Mouse (Mus musculus) liver, postnatal 0 days (tissue): Measurements from ENCODE around the gene Cables2. TPM values are rescaled to one million over a fixed set of nuclear protein-coding genes. Genes with fewer than 3 reads are reported as not detected.
"Not testable (repeated sequence)": the region's sequence is repeated elsewhere in the genome, so short reads cannot be mapped to it uniquely, and the experiment has no call there.

Experiments used
- ATAC-seq: fragments of 200-750 bp; cut with Nextera tagmentation; 2 replicates; pipeline ENCODE4 v1.8.0; 2017; ENCODE audit warnings: mild to moderate bottlenecking, moderate library complexity
- DNase-seq: peaks from one replicate; pipeline ENCODE4 v3.0.0-alpha.2; 2016
- H3K27ac ChIP-seq: fragments of 300-500 bp; sonication (generic); 2 replicates; pipeline ENCODE4 v1.5.1; 2014; ENCODE audit warnings: antibody characterized with exemption, moderate library complexity, mild to moderate bottlenecking, low read depth
- H3K27me3 ChIP-seq: fragments of 300-500 bp; sonication (generic); 2 replicates; pipeline ENCODE4 v1.6.1; 2014; ENCODE audit warnings: low read length, control low read depth, mixed read lengths; ENCODE audit not compliant: insufficient read depth
- H3K36me3 ChIP-seq: fragments of 300-500 bp; sonication (generic); replicated peaks from 2 replicates; pipeline ENCODE4 v1.6.1; 2014; ENCODE audit warnings: mild to moderate bottlenecking, control low read depth, low read length, moderate library complexity, mixed read lengths; ENCODE audit not compliant: insufficient read depth
- H3K4me1 ChIP-seq: fragments of 300-500 bp; sonication (generic); 2 replicates; pipeline ENCODE4 v1.6.1; 2014; ENCODE audit warnings: antibody characterized with exemption, mild to moderate bottlenecking, control low read depth; ENCODE audit not compliant: insufficient read depth
- H3K4me2 ChIP-seq: fragments of 300-500 bp; sonication (generic); 2 replicates; pipeline ENCODE4 v1.6.1; 2014; ENCODE audit warnings: low read depth, mild to moderate bottlenecking, low read length, moderate library complexity, mixed read lengths
- H3K4me3 ChIP-seq: fragments of 300-500 bp; sonication (generic); 2 replicates; pipeline ENCODE4 v1.5.1; 2014; ENCODE audit warnings: low read depth, low read length
- H3K9ac ChIP-seq: fragments of 300-500 bp; sonication (generic); replicated peaks from 2 replicates; pipeline ENCODE4 v1.6.1; 2014; ENCODE audit warnings: mild to moderate bottlenecking, moderate library complexity
- H3K9me3 ChIP-seq: fragments of 300-500 bp; sonication (generic); 2 replicates; pipeline ENCODE4 v1.6.1; 2016; ENCODE audit warnings: mild to moderate bottlenecking, control low read depth, low read length, mixed read lengths
- CTCF ChIP-seq: sonication (generic); IDR thresholded peaks from 2 replicates; pipeline ENCODE4 v1.5.1; 2016; ENCODE audit warnings: antibody characterized with exemption, low read depth
- EP300 ChIP-seq: IDR thresholded peaks from 2 replicates; pipeline ENCODE4 v1.6.1; 2016; ENCODE audit warnings: antibody characterized with exemption, low read depth, mild to moderate bottlenecking
- WGBS: fragments of 180-500 bp; shearing (Covaris S2); extraction: QIAGEN DNeasy Blood & Tissue Kit; methylation state at CpG from one replicate; pipeline ENCODE4 v1.1.7; 2014; ENCODE audit not compliant: insufficient replicate concordance; 5-methylcytosine and 5-hydroxymethylcytosine counted together
- polyA plus RNA-seq: library from polyadenylated mRNA; unstranded; fragments of >200 nt; fragmentation: Nextera tagmentation; extraction: Ambion mirVana; gene quantifications from 2 replicates; pipeline ENCODE4 v1.2.1, GENCODE M21; 2015

Gene Cables2
- polyA plus RNA-seq, 1 experiment from 2014 or later: 4.7 TPM

DNA sequence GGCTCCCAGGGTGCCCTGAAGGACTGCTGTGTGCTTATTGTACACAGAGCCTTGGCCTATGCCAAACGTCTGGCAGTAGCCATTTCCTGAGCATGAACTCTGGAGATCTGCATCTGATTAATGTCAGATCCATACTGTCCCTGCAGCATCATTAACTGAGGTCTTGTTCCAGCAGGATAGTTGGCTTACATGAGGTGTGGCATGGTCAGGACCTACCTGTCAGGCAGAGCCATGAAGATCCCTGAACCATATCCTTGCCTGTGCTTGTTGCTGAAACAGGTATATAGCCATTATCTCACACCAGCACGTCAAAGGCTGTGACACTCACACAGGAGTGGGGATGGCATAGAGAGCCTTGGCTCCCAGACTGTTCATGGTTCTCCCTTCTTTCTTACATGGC, 5.3 kb downstream of the Cables2 start:
- Histone ChIP-seq H3K9me3 (no peaks in the 10 kb centered on the region), H3K4me1 (peaks cover 18% of the 10 kb centered on the region), H3K27ac (no peak overlapping the region), H3K4me2 (no peak overlapping the region), H3K27me3 (no peaks in the 10 kb centered on the region), H3K36me3 (peaks cover 24% of the 10 kb centered on the region), H3K4me3 (no peak overlapping the region), H3K9ac (no peak overlapping the region)
- ATAC-seq: no peak
- no peak for DNase-seq
- whole genome bisulfite sequencing: 57% methylated on average over 2 of the region's 2 CpGs
- no peak for TF ChIP-seq EP300
- TF ChIP-seq CTCF: no peak

DNA sequence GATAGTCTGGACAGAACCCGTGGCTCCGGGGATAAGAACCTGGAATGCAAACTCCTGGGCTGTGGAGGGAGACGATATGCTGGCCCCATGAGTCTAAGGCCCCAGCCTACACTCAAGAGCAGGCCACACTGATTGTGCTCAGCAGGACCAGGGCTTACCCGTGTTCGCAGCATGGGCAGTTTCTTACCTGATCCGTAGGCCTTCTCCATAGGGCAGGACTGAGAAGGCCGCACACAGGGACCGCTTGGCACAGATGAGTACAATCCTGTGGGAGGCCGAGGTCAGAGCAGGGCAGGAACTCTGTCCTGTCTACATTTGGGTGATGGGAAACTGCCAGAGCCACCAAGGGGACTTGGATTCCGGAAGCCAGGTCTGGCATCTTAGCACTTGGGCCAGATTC, 10.4 kb downstream of the Cables2 start:
- Histone ChIP-seq H3K9me3 (no peaks in the 10 kb centered on the region), H3K4me1 (peaks cover 3% of the 10 kb centered on the region; the same call in 1 of the 2 replicates), H3K27me3 (no peaks in the 10 kb centered on the region), H3K4me2 (no peak overlapping the region), H3K4me3 (no peak overlapping the region), H3K27ac (no peak overlapping the region), H3K36me3 (peaks cover 38% of the 10 kb centered on the region), H3K9ac (no peak overlapping the region)
- 83% methylated on average over 10 of the region's 10 CpGs for WGBS
- TF ChIP-seq EP300 (no peak), CTCF (no peak)
- ATAC-seq: no peak
- no peak for DNase-seq

DNA sequence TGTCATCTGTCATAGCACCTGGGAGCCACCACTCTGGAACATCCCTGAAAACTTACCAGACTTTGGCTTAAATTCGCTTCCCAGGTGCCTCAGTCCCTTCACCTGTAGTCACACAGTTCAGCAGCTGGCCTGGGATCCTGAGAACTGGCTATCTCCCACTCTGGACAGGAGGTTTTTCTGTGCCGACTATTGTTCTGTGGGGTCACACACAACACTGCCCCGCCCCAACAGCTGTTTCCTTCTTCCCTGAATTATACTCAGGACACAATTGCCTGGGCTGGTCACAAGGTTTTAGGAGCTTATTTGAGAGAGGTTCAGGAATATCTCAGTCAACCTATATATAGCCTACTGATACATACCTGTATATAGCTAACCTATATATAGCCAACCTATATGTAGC, 10.9 kb downstream of the Cables2 start:
- DNase-seq (no peak), ATAC-seq (no peak)
- TF ChIP-seq CTCF: no peak
- TF ChIP-seq EP300: no peak
- Histone ChIP-seq H3K36me3 (peaks cover 38% of the 10 kb centered on the region), H3K27ac (no peak overlapping the region), H3K9me3 (no peaks in the 10 kb centered on the region), H3K4me2 (no peak overlapping the region), H3K27me3 (no peaks in the 10 kb centered on the region), H3K4me1 (peaks cover 5% of the 10 kb centered on the region; the same call in 1 of the 2 replicates), H3K4me3 (no peak overlapping the region), H3K9ac (no peak overlapping the region)
- WGBS: 62% methylated on average over 3 of the region's 3 CpGs

DNA sequence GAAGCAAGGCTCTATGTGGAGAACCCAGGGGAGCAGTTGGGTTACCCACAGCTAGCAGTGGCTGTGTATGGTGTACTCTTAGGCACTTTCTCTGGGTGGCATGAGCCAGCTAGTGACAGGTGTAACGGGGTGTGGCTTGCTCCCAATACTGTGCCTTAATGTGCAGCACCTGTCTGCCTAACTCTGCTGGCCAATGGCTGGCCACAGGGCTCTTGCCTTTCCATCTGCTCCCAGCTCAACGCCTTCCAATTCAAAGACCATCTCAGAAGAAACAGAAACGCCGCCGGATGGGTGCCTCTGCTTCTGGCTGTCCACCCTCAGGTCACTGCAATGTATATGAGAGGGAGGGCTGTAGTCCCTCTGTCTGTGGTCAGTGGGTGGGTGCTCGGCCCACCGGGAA, 11.4 kb downstream of the Cables2 start:
- Histone ChIP-seq H3K36me3 (peaks cover 38% of the 10 kb centered on the region), H3K27ac (no peak overlapping the region), H3K4me2 (no peak overlapping the region), H3K4me3 (no peak overlapping the region), H3K9me3 (no peaks in the 10 kb centered on the region), H3K27me3 (no peaks in the 10 kb centered on the region), H3K4me1 (peaks cover 5% of the 10 kb centered on the region; the same call in 1 of the 2 replicates), H3K9ac (no peak overlapping the region)
- WGBS: 83% methylated on average over 7 of the region's 7 CpGs
- no peak for TF ChIP-seq EP300
- TF ChIP-seq CTCF: no peak
- ATAC-seq (no peak), DNase-seq (no peak)

DNA sequence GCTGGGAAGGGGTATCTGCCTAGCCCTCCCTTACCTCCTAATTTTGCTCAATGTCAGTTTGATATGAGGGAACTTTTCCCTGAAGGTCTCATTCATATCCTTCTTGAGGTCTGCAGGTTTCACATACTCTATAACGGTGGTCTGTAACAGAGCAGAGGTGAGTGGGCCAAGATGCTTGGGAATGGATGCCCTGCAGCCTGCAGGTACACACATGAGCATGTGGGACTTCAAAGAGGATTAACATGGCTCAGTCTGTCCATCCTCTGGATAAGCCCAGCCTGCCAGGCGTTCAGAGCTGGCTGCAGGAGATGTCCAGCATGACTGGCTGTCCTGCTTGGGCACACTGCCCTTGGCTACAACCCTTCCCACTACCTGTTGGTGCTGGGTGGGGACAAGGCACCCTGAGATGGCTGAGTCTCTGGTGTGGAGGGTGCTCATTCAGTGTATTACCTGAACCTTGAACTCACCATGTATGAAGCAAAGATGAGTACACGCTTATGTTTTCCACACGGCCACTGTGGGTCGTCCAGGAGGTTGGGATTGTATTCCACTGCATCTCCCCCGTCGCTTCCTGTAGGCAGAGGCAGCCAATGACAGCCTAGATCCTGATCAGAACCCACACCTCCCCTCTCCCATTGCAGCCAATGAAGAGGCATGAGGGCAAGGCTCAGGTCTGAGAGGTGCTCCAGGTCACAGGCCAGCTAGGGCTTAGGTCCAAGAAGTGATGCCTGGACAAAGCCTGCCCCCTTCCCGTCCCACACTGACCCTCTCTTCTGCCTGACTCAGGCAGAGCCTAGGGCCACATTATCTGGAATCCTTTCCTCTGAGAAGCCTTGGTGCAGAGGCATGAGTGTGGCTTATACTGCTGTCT, 12.5 kb downstream of the Cables2 start:
- H3K4me2 ChIP-seq: no peak overlapping the region
- H3K9me3 ChIP-seq: no peaks in the 10 kb centered on the region
- no peak overlapping the region for H3K27ac ChIP-seq
- peaks cover 32% of the 10 kb centered on the region for H3K36me3 ChIP-seq
- TF ChIP-seq EP300: no peak
- no peak for TF ChIP-seq CTCF
- no peak overlapping the region for H3K9ac ChIP-seq
- ATAC-seq: no peak
- no peak for DNase-seq
- WGBS: 59% methylated on average over 8 of the region's 8 CpGs
- peaks cover 14% of the 10 kb centered on the region for H3K4me1 ChIP-seq
- H3K4me3 ChIP-seq: no peak overlapping the region
- no peaks in the 10 kb centered on the region for H3K27me3 ChIP-seq

DNA sequence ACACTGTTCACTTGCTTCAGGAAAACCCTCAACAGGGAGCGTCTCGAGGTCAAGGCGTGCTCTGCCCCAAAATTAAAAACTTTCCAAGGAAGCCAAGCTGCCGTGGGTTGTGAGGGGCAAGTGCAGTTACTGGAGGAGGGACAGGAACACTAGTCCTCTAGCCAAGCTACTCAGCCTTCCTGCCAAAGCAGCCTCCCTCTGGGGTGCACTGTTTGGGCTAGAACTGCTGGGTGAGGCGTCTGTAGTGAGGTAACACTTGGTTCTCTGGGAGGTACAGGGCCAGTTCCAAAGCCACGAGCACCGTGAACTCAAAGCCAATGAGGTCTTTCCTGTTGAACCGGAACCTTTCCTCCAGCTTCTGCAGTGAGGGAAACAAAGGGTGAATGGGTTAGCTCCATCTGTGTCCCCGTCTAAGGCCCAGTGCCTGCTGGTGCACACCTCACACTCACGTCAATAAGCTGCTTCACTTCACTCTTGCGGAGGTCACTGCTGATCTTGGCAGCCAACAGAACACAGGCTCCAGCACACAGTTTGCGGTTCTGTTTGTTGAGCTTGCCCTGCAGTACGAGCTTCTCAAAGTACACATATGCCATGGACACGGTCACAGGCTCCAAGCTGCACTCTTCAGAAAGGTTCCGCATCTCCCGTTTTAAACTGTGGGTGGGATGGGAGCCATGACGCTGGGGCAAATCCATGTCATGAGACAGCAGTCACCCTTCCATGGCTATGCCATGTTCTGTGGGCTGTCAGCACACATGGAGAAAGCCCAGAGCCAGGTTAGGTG, 13.3 kb downstream of the Cables2 start:
- not testable (repeated sequence) for H3K4me2 ChIP-seq, DNase-seq, H3K27me3 ChIP-seq, H3K9me3 ChIP-seq, H3K4me3 ChIP-seq, H3K9ac ChIP-seq, H3K27ac ChIP-seq, ATAC-seq
- Histone ChIP-seq H3K4me1 (peaks cover 14% of the 10 kb centered on the region), H3K36me3 (peaks cover 32% of the 10 kb centered on the region)
- 67% methylated on average over 17 of the region's 17 CpGs for WGBS

DNA sequence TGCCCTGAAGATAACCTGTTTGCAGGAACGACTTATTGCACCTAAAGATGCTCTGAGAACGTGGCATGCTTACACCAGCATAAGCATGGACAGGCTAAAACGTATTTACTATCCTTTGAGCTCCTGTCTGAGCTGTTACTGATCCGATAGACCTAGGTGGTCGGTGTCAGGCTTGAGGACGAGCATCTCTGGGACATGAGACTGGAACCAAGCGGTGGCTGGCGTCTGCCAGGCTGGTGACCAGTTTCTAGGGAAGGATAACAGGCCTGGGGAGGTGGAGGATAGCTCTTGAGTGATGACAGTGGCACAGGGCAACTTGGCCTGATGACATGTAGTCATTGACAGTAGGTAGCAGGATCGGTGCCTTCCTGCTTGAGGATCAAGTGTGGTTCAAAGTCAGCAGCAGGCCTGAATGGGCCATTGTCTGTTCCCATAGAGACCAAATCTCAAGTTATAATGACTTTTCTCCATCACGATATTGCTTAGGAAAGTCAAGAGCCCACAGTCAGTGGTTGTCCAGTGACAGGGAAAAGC, 14.3 kb downstream of the Cables2 start:
- H3K9ac ChIP-seq, H3K9me3 ChIP-seq, DNase-seq, H3K4me2 ChIP-seq, H3K4me3 ChIP-seq, H3K27ac ChIP-seq, H3K27me3 ChIP-seq, ATAC-seq: not testable (repeated sequence)
- Histone ChIP-seq H3K36me3 (peaks cover 27% of the 10 kb centered on the region), H3K4me1 (peaks cover 14% of the 10 kb centered on the region)
- 78% methylated on average over 10 of the region's 10 CpGs for WGBS
